Mouse (Mus musculus) lung, adult 10 weeks (tissue): ENCODE data around the gene E130218I03Rik. TPM values are rescaled to one million over a fixed set of nuclear protein-coding genes. Genes with fewer than 3 reads are reported as not detected.

Experiments
- polyA plus RNA-seq: library from polyadenylated mRNA; stranded (reverse); fragments of 350-450 nt; fragmentation: Illumina TruSeq; extraction: RNeasy Lipid Tissue Mini Kit (QIAGEN cat#74804); gene quantifications from one replicate; pipeline ENCODE4 v1.2.3, GENCODE M21; 2014; ENCODE audit warnings: low read depth, low replicate concordance; ENCODE audit not compliant: insufficient read depth

Gene E130218I03Rik
- polyA plus RNA-seq: not detected

DNA sequence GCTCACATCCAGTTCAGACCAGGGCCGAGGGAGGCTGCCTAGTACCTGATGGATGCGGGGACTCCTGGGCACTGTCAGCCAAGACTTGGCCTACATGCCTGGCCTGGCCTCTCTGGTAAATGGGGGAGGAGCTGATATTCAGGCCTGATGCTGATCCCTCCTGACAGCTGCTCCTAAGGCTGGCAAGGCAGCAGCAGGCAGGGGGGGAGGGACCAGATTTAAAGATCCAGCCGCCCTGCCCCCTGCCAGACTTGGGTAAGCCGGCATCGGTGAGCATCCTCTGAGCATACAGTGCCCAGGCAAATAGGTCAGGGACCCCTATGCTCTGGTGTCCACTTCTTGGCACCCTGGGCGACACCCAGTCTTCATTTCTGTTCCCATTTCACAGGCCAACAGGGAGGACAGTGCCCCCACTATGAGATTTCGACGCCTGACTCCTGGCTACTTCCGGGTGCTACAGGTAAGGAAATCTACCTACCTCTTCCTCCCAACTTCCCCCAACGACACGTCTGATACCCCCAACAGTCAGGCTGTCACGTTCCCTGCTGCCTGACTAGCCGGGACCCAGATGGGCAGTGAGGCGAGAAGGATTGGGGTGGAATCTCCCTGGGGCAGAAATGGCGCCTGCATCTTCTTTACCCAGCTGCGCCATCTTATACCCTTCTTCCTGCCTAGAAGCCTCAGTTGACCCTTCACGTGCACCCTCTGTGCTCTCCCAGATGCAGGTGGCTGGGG is at the start of gene E130218I03Rik:
Gene E130218I03Rik, plus strand, starts transcription at position 147 of the 735 bp plus-strand sequence.

DNA sequence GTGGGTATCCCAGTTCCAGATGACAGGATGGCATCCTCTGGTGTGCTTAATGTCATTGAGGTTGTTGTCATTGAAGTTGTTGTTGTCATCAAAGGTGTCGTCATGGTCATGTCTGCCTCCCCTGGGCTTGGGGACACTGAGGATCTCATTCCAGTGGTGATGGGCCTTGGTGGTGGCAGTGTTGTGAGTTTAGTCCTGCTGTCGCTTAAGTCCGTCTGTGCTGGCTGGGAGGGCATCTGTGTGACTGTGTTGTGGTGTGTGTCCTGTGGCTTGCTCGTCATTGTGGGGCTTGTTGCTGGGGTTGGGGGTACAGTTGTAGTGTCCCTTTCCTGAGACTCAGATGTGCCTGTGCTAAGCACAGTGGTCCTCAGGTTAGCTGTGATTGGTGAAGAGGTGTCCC is 40.6 kb upstream of the E130218I03Rik start, which contains the start of gene Gm7534:
Gene Gm7534, minus strand, starts transcription at position 101 of the 400 bp plus-strand sequence.

DNA sequence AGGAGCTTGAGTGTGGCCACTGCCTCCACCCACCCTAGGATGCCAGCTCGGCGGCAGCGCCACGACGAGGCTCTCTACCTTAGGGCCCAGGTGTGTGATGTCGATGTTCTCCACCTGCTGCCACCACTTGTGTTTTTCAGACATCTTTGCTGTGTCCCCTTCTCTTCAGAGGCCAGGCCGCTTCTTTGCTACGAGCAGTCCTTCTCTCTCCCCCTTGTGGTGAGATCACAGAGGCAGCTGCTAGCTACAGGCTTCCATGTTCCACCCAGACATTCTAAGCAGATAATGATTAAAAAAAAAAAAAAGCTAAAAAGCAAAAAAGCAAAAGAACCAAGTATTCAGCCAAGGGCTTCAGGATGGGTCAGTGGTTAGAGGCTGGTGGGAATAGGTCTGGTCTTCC is 16.3 kb upstream of the E130218I03Rik start, which contains the start of gene Catsper4:
Gene Catsper4, minus strand, starts transcription at position 190 of the 400 bp plus-strand sequence.

DNA sequence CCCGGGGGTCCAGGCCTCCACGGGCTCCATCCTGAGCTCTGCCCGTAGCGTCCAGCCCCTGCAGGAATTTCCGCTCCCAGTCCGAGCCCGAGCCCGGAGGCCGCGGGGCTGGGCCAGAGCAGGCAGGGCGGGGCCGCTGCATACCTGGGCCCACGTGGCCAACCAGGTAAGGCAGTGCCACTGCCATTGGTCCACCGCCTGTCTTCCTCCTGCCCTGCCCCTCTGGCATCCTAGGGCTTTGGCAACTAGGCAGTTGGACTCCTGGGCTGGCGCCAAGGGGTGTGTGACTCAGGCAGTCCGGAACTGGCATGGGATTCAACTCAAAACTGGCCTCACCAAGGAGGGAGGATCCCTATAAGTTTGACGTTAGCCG is 5.2 kb upstream of the E130218I03Rik start, which contains the start of gene Cnksr1:
Gene Cnksr1, minus strand, starts transcription at position 121 of the 373 bp plus-strand sequence.

DNA sequence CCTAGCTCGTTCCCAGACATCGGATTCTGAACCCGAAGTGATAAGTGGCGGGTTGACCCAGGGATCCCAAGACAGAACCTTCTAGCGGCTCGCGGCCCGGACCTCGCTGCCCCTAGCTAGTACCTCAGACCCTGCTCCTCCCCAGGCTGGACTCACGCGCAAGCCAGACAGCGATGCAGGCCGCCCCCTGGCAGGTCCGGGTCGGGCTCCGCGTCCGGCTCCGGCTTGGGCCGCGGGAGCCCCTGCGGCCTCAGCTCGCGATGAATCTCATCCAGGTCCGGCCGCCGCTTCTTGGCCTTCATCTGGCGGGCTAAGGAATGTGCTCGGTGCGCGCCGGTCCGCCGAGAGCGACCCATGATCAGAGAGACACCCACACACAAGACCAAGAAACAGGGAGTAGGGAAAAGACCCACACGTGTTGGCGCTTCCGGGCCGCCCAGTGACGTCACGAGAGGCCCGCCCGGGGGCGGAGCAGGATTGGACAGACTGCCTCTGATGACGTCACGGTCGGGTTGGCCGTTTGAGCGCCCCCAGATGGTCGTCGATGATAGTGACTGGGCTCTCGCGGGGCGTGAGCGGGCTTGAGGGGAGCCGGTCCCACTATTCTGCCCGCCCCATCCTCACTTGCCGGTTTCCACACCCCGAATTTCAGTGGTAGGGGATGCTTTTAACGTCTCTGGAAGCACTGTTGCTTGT is 1.8 kb downstream of the E130218I03Rik start, which contains the start of gene Zfp593:
Gene Zfp593, minus strand, starts transcription at position 445 of the 696 bp plus-strand sequence.

DNA sequence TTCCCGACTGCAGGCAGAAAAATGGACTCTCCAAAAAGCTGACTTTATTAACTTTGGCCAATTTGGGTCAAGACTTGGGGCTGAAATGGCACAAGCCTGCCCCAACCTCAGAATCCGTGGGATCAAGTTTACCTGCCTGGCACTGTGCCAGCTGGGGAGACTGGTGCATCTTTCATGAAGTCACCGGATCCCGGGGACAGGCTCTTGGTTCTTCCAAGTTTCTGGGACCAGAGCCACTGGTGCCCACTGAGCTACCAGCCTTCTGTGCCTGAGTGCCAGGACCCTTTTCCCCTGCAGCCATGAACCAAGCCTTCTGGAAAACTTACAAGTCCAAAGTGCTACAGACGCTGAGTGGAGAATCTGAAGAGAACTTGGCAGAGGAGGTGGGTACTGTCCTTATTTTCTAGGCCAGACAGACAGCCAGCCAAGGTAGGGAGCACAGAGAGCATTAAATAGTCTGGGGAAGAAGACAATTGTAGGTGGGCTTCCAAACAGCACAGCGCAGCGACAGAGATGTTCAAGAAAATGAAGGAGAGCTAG is 3.3 kb downstream of the E130218I03Rik start, which contains the start of gene Gm30191:
Gene Gm30191, plus strand, starts transcription at position 217 of the 540 bp plus-strand sequence.

DNA sequence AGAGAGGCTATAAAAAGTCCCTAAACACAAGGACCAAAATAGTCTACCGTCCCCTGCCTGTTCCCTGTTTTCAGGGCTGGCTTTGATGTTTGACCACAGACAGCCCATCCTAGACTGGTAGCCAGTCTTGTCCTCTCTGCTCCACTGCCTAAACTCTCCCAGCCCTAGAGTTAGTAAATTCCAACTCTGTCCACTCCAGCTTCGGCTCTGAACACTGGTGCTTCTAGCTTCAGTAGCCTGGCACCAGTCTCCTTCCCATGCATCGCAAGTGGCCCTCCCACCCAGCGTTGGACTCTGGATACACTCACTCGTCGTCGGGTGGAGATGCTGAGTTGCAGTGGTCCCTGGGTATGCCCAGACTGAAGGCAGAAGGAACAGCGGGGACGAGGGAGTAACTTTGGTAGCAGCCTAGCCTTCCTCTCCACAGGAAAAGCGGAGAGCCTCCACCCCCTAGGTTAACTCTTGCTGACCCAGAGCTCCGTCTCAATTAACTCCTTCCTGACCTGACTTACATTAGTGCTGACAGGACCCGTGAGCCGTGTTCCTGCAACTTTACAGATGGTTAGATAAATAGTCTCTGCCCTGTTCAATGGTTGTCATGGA is 10.4 kb downstream of the E130218I03Rik start, which contains the start of gene Grrp1:
Gene Grrp1, minus strand, starts transcription at position 385 of the 603 bp plus-strand sequence.

DNA sequence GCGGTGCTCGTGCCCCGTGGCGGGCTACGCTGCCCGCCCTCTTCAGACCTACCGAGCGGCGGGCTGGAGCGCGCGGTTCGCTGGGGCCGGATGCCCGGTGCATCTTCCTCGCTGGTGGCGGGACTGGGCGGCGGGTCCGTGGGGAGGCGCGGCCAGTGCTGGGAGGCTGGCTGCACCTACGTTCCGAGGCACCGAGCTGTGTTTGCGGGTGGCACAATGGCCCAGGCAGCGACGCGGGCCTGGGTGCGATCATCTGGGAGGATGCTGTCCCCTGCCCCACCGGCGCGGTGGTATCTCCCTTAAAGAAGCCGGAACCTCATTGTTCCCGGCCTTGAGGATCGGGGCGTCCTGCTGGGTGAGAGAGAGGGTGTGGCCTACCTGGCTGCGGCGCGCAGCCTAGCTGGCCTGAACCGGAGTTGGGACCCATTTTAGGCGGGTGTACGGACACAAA is 44.1 kb downstream of the E130218I03Rik start, which contains the start of gene Pdik1l:
Gene Pdik1l, minus strand, starts transcription at position 321 of the 451 bp plus-strand sequence.

Other genes with a start within 250 kb of the E130218I03Rik start
- gene Dhdds, start 242.7 kb upstream of the E130218I03Rik start, polyA plus RNA-seq: 20.7 TPM
- not detected for gene Lin28a, start 224.8 kb upstream of the E130218I03Rik start, polyA plus RNA-seq
- 0.21 TPM for gene Zfp683, start 189.8 kb upstream of the E130218I03Rik start, polyA plus RNA-seq
- gene Crybg2, start 182.8 kb upstream of the E130218I03Rik start, polyA plus RNA-seq: 2.5 TPM
- 396 TPM for gene Cd52, start 148.6 kb upstream of the E130218I03Rik start, polyA plus RNA-seq
- gene Ubxn11, start 141.1 kb upstream of the E130218I03Rik start, polyA plus RNA-seq: 12.1 TPM
- gene Sh3bgrl3, start 114.9 kb upstream of the E130218I03Rik start, polyA plus RNA-seq: 356 TPM
- 6.3 TPM for gene Cep85, start 56.5 kb upstream of the E130218I03Rik start, polyA plus RNA-seq
- gene Gm7534, start 40.7 kb upstream of the E130218I03Rik start, polyA plus RNA-seq: not detected
- not detected for gene Catsper4, start 16.3 kb upstream of the E130218I03Rik start, polyA plus RNA-seq
- 5.7 TPM for gene Cnksr1, start 5.3 kb upstream of the E130218I03Rik start, polyA plus RNA-seq
- 8.1 TPM for gene Zfp593, start 1.9 kb downstream of the E130218I03Rik start, polyA plus RNA-seq
- not detected for gene Gm30191, start 3.3 kb downstream of the E130218I03Rik start, polyA plus RNA-seq
- gene Grrp1, start 10.4 kb downstream of the E130218I03Rik start, polyA plus RNA-seq: 19.9 TPM
- 3.1 TPM for gene Pdik1l, start 44.2 kb downstream of the E130218I03Rik start, polyA plus RNA-seq
- 1.6 TPM for gene Trim63, start 71.5 kb downstream of the E130218I03Rik start, polyA plus RNA-seq
- gene Slc30a2, start 99.5 kb downstream of the E130218I03Rik start, polyA plus RNA-seq: 0.42 TPM
- gene Extl1, start 140.2 kb downstream of the E130218I03Rik start, polyA plus RNA-seq: 0.71 TPM
- gene Pafah2, start 152.7 kb downstream of the E130218I03Rik start, polyA plus RNA-seq: 14.1 TPM
- gene Stmn1, start 224.7 kb downstream of the E130218I03Rik start, polyA plus RNA-seq: 191 TPM